Mouse (Mus musculus): Measurements from ENCODE around the gene Srrm1.

The Srrm1 gene

DNA sequence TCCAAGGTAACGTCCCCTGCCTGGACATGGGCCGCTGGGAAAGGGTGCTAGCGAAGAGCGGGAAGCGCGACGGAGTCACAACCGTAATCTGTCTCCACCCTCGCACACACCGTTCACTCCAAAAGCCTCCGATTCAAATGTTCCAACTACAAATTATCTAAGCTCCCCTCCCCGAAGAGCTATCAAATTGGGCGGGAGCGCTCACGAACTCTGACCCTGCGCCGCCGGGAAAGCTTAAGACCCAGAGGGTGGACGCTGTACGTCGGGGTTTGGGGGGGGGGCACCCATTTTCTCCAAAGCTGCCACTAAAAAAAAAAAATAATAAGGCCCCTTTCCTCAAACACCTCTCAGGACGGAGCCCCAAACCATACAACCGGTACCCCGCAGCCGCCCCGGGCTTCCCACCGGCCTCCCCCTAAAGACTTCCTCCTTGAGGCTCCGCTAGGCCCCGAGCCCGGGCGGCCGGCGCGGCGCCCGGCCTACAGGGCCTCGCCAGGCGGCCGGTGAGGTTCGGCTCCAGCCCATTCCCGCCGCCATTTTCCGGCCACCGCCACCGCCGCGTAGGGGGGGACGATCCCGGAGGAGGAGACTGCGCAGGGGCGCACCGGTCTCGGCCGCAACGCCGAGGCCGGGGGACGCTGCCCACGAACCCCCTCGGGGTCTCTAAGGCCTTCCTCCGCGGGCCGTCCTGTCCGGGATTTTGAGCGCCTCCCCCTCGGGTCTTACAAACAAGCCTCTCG is 625 bp downstream of the Srrm1 start:
- DNase-seq: no peak

DNA sequence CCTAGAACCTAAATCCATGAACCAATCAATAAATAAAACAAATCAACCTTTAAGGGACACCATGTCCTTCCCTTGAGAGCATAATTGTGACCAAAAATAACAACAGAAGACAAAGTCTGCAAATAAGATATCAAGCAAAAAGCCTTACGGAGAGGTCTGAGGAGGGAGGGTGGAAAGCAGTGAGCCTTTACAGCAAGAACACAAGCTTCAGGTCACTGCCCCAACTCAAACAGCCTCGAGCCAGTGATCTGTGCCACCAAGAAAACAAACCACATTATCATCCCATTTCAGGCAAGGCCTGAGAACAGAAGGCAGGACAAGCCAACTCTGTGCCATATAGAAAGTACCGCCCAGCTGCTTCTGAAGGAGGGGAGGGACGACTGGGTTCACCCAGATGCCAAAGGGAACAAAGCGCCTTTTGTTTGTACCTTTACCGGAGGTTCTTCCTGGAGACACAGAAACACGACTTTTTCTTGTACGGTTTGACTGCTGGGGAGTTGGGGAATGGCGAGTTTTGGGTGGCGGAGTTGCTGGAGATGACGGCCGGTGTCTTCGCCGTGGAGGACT is 15.7 kb downstream of the Srrm1 start:
- no peak for DNase-seq

DNA sequence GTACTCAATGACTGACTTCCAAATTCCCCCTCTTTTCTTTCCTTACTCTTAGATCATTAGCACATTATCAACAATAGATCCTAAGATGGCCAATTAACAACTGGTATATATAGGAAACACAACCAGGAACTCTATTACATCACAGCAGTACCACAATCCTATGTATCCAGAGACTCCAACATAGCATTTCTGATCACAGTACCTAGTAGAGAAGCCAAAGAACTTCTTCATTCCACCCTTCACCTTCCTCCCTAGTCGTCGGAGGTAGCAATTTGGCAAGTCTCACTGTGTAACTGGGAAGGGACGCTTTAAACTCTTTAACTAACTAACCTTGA is 17.1 kb downstream of the Srrm1 start:
- no peak for DNase-seq

DNA sequence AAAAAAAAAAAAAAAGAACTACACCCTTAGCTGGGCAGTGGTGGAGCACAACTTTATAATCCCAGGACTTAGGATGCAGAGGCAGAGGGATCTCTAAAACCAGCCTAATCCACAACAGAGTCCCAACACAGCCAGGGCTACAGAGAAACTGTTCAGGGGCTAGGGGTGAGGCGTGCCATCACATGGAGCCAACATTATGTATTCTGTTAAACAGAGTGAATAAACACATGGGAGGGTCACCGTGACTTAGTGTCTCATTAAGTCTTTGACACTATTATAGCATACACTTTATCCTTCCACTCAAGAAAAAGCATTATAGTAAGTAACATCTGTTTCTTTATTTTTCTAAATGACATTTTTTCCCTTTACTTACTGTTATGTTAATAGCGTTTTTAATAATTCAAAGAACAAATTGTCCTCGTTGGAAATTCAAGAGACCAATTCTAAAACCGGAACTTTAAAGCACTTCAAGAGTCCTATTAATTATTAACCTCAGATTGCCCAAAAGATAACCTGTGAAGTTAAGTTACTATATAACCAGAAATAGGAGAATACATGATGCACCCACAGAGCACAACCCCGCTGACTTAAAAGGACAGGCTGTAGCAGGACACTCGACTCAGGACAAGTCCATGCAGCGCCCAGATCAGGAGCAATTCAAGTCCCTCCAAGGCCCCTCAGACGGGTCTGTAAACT is 17.6 kb downstream of the Srrm1 start:
- no peak for DNase-seq

DNA sequence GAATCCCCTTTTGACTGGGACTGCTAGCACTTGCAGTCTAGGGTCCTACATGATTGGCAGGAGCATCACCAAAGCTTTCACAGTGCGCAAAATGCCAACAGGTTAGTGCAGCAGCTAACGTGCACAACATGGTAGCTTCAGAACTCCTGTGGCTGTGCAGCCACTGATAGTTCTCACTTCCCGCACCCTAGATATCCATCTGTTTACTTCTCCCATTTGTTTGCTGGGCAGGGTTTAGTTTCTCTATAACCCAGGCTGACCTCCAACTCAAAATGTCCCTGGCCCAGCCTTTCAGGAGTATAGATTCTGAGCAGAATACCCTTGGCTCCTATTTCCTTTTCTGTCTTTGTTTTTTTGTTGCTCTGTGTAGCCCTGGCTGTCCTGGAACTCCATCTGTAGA is 26.7 kb downstream of the Srrm1 start:
- no peak for DNase-seq

DNA sequence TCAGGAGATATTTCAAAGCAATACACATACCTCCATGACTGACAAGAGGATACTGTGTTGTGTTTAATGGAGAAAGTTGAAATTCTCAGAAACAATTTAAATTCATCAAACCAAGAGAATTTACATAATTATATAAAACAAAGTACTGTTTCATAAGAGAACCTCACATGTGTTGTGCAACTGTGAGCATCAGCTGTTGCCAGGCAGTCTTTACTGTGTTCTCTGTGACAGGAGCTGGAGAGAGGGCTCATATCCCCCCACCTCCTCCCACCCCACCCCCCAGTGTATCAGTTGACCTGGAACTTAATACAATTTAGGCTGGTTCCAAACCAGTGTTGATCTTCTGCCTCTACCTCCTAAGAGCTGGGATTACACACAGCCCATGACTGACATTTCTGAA is 27.1 kb downstream of the Srrm1 start:
- no peak for DNase-seq

DNA sequence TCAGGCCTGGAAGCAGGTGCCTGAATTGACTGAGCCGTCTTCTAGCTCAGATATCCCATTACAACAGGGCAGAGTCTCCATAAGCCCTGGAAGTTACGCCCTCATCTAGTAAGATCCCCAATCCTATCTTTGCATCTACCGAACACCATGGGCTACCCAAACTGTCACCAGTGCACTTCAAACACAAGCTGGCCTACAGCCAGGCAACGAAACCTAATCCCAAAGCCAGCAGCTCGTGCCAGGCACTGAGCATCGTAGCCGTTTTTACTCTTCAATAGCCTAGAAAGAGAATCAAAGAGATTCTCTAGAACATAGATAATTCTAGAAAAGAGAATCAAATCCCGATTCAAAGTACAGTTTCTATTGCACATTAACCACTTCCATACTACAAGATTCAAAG is 30.1 kb downstream of the Srrm1 start:
- DNase-seq: no peak

DNA sequence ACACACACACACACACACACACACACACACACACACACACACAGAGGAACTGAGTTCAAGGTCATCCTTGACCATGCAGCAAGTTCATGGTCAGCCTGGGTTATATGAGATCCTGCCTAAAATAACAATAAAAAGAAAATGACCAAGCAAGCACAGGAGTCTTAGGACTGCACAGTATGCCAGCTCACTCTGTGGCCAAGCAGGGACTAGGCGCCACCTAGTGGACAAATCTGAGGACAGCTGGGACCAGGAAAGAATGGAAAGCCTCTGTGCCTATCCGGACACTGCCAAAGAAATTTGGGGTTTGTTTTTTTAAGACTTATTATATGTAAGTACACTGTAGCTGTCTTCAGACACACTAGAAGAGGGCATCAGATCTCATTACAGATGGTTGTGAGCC is 35.2 kb downstream of the Srrm1 start:
- DNase-seq: peak; percentile 17

DNA sequence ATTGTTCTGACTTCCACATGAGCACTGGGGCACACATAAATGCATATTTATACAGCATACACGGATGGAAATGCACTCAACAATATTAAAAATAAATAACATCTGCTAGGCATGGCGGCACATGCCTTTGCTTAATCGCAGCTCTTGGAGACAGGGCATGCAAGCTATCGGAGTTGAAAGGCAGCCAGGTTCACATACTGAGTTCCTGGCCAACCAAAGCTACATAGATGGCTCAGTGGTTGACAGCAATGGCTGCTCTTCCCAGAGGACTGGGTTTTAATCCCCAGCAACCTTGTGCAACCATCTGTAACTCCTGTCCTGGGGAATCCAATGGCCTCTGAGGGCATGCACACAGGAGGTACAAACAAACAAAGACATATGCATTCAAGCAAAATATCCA is 35.6 kb downstream of the Srrm1 start:
- no peak for DNase-seq

DNA sequence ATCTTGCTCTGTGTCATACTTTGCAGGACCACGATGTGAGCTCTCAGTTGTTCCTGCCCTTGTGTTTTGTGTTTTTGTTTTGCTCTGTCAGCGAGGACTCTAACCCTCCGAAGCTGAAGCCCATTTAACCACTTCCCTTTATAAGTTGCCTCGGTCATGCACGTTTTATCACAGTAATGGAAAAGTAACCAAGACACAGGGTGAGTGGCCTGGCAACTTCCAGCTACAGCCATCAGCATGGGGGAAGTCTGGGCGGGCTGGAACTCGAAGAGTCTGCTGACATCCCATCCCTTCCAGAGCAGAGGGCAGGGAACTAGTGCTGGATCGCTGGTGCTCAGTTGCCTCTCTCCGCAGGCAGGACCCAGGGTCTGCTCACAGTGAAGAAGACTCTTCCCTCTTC is 37.8 kb downstream of the Srrm1 start:
- no peak for DNase-seq

DNA sequence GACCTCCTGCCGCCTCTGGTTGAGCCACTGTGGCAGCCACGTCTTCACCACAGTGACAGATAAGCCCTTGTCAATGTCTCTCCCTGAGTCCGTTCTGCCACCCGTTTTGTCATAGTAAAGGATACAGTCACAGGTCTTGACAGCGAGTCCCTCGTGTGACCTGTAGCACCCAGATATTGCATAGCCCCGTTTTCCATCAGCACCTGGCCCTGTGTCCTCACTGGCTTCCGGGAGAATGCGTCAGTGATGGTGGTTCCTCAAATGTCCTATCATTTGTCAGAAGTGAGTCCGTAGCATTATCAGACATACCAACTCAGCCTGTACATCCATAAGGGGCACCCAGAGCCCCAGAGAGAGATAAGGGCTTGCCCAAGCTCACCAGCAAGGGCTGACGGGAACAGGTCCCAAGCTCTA is 38.7 kb downstream of the Srrm1 start:
- no peak for DNase-seq

DNA sequence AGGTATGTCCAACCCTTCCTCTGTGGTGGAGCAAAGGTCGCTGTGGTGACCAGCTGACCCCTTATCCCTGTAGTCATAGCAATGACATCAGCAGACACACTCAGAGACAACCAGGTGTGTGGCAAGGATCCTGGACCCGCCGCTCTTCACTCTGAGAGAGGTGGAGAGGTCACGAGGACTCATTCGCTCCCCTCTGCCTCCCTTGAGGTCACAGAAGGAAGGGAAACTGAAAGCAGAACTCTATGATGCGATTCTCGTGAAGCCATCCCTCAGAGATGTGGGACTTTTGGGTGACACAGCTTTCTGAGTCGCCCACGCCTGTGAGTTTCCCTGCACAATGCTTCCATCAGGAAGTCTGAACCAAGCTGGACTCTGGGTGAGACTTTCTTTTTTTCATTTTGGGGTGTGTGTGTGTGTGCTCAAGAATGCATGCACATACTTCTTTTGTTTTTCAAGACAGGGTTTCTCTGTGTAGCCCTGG is 39.3 kb downstream of the Srrm1 start:
- DNase-seq: no peak

DNA sequence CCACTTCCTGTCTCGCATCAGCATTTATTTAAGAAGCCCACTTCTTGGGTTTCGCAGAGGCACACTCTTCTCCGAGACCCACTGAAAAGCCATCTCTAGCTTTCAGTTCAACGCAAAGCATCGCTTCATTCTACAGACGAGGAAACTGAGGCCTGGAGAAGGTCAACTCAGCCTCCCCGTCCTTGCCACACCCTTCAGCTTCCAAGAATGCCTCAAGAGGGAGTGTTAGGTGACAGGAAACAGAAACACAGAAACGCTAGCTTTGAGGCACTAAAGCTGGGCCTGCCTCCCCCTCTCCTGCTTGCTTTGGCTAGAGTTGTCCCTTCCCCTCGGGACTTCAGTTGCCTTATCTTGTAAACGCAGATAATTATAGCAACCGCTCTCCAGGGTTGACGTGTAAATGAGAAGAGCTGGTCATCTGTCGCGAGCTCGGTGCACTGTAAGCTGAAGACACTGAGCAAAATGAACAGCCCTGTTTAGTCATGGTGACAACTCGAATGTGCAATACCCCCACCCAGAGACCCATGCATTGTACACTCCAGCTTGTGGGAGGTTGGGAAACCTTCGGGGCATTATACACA is 39.9 kb downstream of the Srrm1 start:
- DNase-seq: no peak

DNA sequence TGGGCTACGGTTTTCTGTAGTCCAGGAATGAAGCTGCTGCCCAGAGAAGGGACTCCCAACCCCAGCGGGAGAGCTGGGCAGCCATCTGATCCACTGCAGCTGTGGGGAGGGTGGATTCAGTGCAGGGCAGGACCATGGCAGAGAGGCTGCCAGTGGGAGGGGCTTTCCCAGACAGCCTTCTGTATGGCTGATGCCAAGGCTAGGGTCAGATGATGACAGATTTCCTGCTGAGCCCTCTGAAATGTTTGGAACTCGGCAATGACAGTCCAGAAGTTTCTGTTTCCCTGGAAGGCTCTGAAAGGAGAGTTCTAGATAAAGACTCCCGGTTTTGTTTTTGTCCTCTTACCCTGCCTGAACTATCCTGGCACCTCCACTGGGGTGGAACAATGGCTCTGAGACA is 40.4 kb downstream of the Srrm1 start:
- DNase-seq: peak; percentile 36

DNA sequence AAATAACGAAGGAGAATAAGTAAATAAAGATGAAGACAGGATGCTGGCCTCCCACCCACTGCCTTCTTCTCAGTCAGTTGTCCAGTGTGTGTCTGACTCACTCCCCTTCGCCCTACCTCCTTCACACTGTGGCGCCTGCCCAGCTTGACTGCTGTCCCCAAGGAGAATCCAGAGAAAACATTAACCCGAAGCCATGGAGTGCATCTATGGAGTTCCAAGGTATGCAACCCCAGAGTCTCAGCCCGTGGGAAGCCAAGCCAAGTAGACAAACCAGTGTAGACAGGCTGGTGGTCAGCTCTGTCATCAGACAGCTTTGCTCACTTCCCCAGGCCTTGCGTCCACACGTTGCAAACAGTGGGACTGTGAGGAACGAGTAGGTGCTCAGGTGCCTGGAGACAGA is 42.8 kb downstream of the Srrm1 start:
- no peak for DNase-seq

DNA sequence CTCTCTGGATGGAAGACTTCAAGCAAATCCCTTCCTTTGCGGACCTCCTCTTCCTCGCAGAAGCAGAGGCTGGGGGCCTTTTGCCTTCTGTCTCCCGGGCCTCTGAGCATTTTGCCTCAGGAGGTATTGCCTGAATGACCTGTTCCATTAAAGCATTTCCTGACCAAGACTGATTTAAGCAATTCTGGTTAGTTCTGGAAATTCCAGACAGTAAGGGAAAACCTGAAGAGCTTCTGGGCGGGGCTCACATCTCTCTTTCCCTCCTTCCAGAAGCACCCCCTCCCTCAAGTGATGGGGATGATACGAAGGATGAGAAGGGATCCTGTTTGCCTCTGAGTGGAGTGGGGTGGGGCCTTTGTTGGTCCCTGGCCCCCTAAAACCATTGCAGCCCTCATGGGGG is 43.4 kb downstream of the Srrm1 start:
- no peak for DNase-seq

DNA sequence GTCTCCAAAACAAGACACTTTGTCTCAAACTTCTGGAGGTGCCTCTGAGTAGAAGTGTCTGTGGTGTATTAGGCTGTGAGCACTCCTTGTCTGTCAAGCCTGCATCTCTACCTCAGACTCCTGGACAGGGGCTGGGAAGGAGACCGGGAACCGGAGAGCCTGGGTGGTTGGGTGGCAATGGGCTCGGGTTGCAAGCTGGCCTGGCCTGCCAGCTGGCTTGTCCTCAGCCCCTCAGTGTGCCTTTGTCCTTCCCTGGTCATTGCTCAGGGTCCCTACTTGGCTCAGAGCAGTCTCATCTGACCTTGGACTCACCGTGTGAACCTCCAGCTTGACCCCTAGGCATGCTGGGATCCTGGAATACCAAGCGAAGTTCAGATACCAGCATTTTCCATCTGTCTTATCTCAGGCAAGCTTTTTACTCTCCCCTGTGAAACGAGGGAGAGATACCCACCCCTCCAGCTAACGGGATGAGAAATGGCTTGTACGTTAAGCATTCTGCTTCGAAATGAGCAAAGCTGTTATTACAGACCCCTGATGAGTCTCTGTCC is 43.9 kb downstream of the Srrm1 start:
- no peak for DNase-seq

DNA sequence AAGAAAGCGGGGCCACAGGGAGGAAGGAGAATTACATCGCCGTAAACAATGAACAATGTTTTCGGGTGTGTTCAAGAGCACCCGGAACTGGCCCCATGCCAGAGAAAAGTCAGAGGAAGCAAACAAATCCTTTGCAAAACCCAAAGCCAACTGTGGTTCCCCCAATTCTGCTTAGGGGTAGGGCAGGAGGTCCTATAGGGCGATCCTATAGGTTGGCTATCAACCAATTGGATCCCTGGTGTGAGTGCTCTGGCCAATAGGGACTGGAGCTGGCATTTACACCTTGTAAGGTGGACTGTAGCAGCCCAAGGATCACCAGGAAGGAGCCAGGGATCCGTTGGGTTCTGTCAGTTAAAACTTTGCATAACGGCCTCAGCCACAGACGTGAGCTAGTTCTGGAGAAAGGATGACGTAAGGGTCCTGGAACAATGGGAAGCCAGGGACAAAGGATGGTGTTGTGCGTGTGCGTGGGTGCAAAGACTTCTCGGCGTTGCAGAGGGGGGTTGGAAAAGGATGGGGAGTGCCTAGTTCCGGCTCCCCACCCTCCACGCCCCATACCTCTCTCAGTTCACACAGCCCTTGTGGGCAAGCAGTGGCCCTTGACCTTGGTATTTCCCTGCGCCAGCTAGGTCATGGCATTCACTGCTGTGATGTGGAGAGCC is 46.0 kb downstream of the Srrm1 start:
- no peak for DNase-seq

DNA sequence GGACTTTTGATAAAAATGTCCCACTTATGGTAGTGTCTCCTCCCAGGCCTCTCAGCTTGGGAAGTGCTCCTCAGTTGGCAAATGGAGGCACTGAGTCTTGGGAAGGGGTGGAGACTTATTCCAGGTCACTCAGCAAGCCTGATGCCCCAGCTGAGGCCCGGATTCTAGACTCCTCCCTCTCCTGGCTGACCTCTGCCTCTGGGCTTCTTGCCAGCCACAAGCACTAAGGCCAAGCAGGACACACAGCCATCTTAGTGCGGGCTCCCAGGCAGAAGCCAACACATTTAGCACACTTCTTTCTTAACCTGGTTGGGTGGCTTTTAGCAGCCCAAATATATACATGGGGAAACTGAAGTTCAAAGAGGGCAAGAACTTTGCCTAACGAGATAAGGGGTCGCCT is 46.6 kb downstream of the Srrm1 start:
- DNase-seq: no peak

DNA sequence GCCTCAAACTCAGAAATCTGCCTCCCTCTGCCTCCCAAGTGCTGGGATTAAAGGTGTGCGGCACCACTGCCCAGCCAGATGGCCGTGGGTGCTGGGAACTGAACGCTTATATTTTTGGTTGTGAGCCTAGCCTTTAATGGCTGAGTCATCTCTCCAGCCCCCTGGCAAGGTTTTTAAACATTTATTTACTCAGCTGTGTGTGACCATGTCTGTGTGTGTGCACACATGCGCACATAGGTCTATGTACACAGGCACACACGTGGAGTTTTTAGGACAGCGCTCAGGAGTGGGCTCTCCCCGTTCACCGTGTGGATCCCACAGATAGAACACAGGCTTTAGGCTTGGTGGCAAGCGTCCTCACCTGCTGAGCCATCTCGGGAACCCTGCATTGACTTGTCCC is 50.9 kb downstream of the Srrm1 start:
- DNase-seq: no peak

DNA sequence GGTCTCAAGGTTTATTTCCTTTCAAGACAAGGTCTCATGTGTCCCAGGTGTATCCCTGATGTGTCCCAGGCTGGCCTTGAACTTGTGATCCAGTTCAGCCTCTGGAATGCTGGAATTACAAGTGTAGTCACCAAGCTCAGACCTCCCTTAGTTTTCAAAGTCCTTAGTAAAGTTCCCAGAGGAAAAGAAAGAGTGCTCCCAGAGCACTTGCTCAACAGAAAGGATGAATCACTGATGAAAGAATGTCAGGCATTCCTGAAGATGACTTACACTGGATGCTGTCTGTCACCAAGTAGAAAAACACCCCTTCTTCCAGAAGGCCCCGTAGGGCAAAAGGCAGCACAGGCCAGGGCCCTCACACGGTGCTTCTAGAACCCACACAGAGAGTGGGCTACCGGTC is 52.0 kb downstream of the Srrm1 start:
- DNase-seq: no peak

DNA sequence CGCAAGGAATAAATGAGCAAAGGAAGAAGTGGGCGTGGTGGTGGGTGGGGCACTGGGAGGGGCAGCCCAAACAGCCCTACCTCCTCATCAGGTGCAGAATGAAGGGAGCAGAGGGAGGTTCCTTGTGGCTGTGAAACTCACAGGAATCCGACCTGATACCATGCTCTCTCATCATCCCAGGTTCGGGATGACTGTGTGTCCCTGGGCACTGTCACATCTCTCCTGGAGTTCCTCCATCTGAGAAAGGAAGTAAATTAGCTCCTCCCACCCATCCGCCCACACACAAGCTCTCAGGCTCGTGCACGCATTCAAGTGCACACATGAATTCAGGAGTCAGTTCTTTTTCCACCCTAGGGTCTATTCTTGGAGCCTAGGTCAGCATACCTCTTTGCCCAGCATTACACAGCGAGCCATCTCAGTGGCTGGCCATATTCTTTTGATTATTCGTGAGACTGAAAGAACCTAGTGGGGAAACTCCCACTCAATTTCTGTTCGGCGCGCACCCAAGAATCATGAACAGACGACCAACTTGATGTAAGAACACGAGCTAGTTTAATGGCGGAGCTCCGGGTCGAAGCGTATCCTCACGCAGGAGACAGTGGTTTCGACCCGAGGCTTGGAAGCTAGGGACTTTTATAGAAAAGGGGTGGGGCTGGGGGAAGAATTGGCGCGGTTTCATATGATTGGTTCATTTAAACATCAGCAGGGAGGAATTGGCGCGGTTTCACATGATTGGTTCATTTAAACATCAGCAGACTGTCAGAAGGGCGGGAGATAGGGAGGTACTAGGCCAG is 52.7 kb downstream of the Srrm1 start:
- DNase-seq: no peak
